Mouse (Mus musculus) spleen, adult 12 weeks (tissue): Measurements from ENCODE around the gene Gm10974.

ENCODE experiments used
- DNase-seq: peaks from one replicate; pipeline ENCODE4 v3.0.0; 2022; ENCODE audit warnings: low spot score

Gene Gm10974

GRCm38 (mm10) chr7:66405951-66406721 is 40.4 kb downstream of the Gm10974 start:
- DNase-seq: no peak

- no peak for DNase-seq
These were observed 41.3 kb downstream of the Gm10974 start for GRCm38 (mm10) chr7:66406971-66407370.

GRCm38 (mm10) chr7:66409433-66409832 is 43.7 kb downstream of the Gm10974 start:
- no peak for DNase-seq

- no peak for DNase-seq
These were observed 47.4 kb downstream of the Gm10974 start for GRCm38 (mm10) chr7:66413093-66413492.

- DNase-seq: no peak
These were observed 51.1 kb downstream of the Gm10974 start for GRCm38 (mm10) chr7:66416829-66417228.

- no peak for DNase-seq
These were observed 53.3 kb downstream of the Gm10974 start for GRCm38 (mm10) chr7:66418981-66419380.

- no peak for DNase-seq
These were observed 56.2 kb downstream of the Gm10974 start for GRCm38 (mm10) chr7:66421903-66422302.

GRCm38 (mm10) chr7:66427053-66427436 is 61.3 kb downstream of the Gm10974 start:
- DNase-seq: no peak

GRCm38 (mm10) chr7:66427437-66428161 is 61.9 kb downstream of the Gm10974 start, which contains the start of gene Aldh1a3:
Gene Aldh1a3 (minus strand): TSS chr7:66427517.
- no peak for DNase-seq

GRCm38 (mm10) chr7:66434453-66434935 is 68.8 kb downstream of the Gm10974 start:
- DNase-seq: peak; percentile 7
